Mouse (Mus musculus) small intestine, adult 2 months (tissue): Measurements from ENCODE around the gene Hcn4.

Experiments used
- CTCF ChIP-seq: fragments of 200-500 bp; IDR thresholded peaks from 2 replicates; pipeline ENCODE4 v1.5.1; 2012; ENCODE audit warnings: low read depth, mild to moderate bottlenecking, control low read depth, inconsistent platforms, low read length, moderate library complexity, mixed read lengths; ENCODE audit not compliant: insufficient replicate concordance, insufficient read length; ENCODE audit errors: extremely low read depth
- POLR2A ChIP-seq: fragments of 200-500 bp; IDR thresholded peaks from 2 replicates; pipeline ENCODE4 v1.6.1; 2012; ENCODE audit warnings: low read depth, mild to moderate bottlenecking, control low read depth, inconsistent platforms, low read length, moderate library complexity

- TF ChIP-seq CTCF (no peak), POLR2A (no peak)
Observed at GRCm38 (mm10) chr9:58822431-58823091, 651 bp upstream of the Hcn4 start.
